Mouse (Mus musculus) frontal cortex, postnatal 10 days (tissue): Measurements from ENCODE around the gene Rab30.

Experiments
- DNase-seq, 2 experiments: peaks; one replicate each; pipeline ENCODE4 v3.0.0; 2022; ENCODE audit warnings: low spot score in 2 of 2, mixed read lengths in 1 of 2

The Rab30 gene

DNA sequence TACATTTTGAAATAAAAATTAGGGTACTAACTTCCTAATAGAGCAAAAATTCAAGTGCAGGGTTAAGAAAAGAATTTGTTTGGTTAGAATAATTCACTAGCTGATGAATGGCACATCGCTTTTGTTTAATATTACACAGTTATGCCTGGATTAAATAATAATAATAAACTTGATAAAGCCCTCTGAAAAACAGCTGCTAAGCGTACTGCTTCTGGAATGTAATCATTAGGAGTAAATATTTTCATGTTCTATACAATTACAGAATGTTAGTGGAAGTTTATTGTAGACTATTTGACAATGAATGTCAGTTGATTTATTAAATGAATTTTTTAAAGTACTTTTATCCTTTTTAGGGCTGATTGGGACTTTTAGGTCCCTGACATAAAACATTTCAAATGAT is 100.9 kb downstream of the Rab30 start:
- no peak for DNase-seq

DNA sequence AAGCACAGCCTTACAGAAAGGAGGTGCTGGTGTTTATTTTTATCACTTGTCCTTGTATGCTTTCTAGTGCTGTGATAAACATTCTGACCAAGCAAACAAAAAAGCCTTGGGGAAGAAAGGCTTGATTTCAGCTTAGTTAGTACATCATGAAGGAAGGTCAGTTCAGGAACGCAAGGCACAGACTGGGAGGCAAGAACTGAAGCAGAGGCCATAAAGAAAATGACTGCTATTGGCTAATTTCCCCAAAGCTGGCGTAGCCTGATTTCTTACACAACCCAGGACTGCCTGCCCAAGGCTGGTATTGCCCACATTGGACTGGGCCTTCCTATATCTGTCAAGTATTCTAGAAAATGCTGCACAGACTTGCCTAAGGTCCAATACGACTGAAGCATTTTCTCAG is 106.8 kb downstream of the Rab30 start:
- DNase-seq = no peak

DNA sequence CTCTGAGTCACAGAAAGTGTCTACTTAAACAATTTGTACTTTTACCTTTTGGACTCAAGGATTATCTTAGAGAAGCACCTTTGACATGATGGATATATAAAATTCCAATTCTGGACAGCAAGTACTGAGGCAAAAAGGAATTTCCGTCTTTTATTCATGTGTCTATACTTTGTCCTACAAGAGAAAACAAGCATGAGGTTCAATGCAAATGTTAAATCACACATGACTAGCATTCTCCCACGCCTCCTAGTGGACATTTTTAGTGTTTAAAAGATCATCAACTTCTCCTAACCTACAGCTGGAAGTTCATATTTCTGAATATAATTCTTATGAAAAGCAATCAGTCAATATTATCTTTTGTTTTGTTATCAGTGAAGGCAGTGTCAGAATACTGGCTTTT is 125.1 kb downstream of the Rab30 start:
- no peak for DNase-seq

DNA sequence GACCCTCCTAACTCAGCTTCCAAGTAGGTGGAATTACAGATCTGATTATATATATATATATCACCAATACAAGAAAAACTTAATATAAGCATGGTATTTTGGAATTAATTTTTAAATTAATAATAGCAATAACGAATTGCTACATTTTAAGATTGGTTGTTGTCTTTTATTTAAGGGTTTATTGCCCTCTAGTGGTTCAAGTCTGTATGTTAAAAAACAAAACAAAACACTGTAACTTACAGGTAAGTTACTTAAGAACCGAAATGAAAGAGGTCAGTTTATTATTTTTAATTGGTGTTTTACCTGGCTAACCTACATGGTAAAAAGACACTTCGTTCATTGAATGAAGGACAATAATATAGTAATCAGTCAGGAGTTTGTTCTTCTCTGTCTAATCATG is 128.8 kb downstream of the Rab30 start:
- DNase-seq = no peak

DNA sequence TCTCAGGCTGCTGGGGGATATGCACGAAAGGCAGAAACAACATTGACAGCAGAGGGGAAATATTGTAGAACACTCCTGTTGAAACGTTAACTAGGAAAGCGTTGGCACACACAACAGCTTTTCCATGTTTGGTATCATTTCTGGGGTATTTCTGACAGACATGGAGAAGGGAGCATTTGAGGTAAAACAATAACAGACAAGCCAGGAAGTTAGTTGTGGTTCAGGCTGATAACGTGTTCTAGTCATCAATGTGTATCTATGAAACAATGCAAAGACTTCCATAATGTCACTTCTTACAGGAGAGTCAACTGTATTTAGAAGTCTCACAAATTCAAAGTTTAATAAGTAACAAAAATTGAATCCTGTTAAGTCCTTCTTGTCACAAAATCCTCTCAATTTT is 130.2 kb downstream of the Rab30 start:
- DNase-seq = no peak

DNA sequence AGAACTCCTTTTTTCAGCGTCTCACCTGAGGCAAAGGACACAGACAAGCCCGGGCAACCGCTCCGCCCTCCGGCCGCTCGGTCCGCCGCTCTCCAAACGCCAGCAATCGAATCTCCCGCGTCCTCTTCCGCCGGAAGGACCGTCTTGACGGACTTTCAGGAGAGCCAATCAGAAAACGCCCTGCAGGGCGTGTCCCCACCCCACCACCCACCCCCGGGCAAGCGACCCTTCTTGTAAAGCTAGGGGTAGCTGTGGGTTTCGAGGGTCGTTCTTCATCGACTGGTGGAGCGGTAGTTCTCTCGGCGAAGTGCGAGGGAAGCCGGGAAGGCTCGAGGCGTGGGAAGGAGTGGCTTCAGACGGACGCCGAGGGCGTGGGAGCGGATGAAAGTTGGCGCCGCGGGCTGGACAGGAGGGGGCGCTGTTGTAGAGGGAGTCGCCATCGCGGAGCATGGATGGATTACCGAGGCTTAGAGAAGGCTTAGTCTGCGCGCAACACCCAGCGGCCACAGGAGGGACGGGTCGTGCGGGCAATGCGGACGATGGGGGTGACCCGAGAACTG is 132.8 kb downstream of the Rab30 start, which contains the start of the genes Ddias and Prcp:
Ddias (minus strand) TSS at position 132 of the 560 bp plus-strand sequence.
Prcp (plus strand) TSS at position 355 of the 560 bp plus-strand sequence.
- DNase-seq = peak; percentile 80 to 91

DNA sequence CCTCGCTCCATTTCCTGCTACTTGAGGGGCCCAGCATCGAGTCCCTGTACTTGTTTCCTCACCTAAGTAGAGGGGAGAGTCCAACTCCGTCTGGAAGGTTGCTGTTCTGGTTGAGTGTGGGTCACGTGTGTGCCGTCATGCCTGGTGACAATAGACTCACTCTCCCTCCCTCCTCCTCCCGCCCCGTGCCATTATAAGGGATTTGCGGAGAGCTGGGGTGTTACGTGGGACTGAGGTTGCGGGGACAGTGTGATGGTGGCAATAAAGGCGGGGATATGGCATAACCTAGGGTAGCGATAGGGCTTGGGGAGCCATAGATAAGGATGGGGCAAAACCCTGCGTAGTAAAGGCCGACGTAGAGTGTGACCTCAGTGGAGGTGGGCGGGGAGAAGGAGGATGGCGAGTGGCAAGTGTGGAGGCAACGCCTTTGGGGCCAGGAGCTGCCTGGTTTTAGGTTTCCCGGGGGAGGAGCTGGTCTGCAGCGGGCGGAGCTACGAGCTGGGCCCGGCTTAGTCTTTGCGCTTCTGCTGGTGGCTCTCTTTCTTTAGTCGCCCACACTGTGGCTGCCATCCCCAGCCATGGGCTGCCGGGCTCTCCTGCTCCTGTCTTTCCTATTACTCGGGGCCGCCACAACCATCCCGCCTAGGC is 133.5 kb downstream of the Rab30 start:
- DNase-seq = peak; percentile 81 to 85

DNA sequence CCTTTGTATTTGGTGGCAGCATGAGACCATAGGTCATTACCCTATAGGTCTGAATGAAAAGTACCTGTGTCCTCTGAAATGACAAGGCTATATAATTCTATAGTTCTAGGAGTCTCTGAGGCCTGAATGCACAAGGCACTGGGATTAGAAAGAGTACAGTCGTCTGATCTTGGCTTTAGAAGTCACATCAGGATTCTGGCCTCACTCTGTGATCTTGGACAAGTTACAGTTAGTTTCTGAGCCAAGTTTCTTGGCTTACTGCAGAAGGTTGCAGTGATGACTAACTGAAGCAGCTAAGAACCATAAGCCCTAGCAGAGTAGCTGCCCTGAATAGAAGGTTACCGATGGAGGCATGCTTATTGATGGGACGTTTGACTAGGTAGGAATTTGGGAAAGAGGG is 134.7 kb downstream of the Rab30 start:
- DNase-seq = no peak

DNA sequence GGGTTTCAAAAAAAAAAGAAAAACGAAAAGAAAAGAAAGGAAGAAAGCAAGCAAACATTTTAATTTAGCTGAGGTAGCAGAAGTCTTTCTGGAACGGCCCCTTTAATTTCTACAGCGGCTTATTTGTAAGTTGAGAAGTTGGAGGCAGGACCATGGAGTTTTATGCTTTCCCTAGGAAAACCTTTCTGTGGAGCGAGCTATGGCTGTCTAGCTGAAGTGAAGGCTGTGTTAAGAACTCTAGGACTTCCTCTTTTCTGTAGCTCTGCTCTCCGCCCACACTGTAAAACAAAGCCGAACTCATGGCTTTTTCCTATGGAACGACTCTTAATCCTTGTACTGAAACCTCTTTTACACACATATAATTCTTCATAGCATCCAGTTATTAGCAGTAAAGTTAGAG is 135.1 kb downstream of the Rab30 start:
- DNase-seq = no peak

DNA sequence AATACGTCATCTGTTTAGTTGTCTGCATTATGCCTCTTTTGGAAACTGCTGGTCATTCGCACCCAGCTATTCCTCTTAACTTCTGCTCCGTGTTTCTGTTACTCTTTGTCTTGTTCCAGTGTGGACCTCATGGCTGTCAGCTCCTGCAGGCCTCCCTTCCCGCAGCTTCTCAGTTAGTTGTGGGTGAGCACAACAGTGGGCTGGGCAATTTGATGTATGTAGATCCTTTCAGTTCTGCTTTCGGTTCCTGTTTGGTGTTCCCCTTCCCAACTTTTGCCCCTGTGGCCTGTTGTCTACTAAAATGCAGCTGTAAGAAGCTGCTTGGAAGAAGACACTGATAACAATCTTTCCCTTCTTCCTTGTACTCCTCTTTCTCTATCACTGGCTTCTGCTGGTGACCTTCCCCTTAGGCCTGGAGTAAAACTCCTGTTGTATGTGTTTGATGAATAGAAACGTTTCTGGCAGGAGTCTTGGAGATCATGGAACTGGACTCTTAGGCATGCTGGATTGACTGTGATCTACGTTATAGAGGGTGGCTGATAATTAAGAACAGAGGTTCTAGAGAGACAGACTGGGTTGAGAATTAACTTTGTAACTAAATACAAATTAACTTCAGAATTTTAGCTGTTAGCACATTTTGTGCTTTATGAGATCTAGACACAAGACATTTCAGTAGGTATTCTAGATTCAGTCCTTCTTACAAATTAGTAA is 137.3 kb downstream of the Rab30 start:
- no peak for DNase-seq

DNA sequence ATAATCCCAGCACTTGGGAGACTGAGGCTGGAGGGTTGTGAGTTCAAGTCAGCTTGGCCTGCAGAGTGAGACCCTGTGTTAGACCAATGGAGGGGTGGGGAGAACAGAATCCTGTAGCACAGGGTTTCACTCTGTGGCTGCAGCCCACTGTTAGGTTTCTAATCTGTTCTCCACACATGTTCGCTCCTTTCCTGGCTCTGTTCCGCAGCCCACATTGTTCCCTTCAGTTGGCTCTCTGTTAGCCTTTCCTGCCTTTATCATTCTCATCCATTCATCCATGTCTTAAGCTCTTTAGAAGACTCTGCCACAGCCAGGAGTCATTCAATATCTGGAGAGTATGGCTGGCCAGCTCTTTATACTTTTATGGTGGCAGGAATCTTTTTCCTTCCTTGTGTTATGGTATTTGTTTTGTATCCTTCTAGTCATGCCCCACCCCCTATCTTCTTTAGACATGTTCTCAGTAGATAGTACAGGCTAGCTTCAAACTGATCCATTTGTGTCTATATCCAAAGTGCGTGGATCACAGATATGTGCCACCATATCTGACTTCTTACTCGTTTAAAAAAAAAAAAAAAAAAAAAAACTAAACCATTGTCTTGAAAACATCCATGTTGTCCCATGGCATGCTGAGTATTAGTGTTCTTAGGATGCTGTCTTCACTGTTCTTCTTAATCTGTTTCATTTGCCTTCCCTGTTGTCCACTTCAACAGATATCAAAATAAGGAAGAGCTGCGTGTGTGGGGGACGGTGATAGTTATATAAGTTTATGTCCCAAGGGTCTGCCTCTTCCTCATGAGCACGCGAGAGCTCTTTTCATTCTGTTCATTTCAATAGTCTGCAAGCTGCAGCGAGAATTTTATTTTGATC is 142.7 kb downstream of the Rab30 start:
- no peak for DNase-seq

DNA sequence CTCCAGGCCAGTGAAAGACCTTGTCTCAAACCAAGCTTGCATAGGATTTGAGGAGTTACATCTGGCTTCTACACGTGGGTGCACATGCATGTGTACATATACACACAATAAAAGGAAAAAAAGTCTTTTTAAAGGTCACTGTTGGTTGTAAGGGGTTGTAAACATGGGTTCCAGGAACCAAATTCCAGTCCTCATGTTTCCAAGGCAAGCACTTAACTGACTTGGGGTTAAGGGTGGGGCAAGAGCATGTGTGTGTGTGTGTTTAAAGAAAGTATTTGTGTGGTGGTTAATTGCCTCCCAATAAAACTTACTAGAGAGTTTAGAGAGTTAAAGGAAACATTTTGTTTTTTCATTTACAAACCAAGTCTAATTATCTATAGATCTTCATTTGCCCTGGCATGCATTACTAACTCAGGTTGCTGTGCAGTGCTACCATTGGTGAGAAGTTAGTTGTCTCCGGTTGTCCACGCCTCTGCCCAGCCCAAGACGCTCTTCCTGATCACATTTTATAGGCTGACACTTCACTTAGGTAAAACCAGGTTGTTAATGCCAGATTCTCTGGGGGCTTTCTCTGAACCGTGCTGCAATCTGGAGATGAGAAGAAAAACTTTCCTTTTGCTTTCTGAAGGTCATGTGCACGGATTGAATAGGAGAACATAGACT is 143.7 kb downstream of the Rab30 start:
- no peak for DNase-seq

DNA sequence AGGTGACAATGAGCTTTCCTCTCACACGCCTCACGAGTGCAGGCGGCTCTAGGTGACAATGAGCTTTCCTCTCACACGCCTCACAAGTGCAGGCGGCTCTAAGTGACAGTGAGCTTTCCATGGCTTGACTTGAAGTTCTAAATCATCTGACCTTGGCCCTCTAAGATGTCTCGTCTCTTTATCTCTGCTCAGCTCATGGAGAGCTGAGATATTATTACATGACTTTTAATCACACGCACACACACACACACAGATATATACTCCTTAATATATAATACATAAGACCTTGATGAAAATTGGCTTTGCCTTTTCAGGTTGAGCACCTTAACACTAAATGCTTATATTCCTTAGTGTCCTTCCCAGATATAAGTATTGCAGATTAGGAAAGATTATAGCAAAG is 145.4 kb downstream of the Rab30 start:
- no peak for DNase-seq

DNA sequence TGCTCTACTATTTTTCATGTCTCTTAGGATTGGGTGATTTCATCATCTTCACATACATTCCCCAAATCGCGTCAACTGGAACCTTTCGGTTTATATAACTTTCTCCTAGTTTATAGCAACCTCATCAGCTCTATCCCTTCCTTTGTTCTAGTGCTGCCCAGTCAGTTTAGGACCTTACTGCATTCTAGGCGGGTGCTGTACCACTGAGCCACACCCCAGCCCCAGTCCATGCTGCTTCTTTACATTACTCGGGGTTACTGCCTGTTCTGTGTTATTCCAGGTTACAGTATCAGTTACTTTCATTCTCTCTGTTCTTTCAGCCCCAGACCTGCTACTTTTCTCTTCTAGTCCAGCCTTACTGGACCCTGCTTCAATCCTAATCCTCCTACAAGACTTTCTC is 145.8 kb downstream of the Rab30 start:
- no peak for DNase-seq

DNA sequence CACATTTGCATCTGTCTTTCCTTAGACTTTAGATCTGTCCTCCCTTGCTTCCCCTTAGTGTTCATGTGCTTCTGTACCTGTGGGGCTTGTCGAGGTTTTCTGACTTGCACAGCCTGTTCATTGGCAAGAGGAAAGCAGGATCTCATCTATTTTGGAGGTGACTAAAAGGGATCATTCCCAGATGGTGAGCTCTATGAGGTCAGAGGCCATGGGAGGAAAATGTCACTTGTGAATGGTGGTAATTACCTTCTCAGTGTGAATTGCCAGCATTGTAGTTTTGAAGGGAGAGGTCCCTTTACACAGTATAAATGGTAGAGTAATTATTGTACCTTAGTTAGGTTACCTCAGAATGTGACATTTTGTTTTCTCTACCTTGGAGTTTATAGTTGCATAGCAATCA is 148.8 kb downstream of the Rab30 start:
- DNase-seq = no peak

DNA sequence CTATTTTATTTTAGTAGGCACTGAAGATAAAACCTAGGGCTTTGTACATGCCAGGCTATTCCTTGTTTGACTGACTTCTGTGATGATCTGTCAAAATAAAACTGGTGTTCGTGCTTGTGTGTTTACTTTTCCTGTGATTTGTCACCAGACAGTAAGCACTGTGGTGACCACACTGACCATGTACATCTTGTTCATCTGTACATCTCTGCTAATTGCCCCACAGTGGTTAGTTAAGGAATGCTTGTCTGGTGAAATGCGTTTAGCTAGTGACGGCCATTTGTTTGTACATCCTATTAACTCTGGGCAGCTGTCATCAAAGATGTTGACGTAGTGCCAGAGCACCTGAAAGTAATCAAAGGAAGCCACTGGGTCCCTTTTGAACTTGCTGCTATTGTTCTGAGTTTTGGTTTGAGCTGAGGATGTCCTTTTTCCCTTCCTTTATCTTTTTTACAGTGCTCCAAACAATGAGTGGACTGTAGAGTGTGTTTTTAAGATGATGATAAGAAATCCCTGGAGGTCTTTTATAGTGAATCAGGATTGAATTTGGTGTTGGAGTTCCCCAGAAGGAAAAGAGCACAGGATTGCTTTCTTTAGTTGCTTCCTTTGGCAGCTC is 149.3 kb downstream of the Rab30 start:
- DNase-seq = no peak

DNA sequence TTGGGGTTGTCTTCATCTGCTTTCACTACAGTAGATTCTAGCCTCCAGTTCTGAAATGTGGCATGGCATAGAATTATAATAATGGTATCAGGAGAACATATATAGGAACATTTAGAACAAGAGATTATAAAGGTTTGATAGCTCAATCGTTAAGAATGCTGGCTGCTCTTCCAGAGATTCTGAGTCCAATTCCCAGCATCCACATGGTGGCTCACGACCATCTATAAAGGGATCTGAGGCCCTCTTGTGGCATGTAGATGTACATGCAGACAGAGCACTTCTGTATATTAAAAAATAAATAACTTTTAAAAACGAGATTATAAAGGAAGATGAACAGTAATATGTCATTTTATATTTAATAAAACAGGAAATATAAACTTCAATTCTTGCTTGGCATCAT is 152.1 kb downstream of the Rab30 start:
- DNase-seq = no peak
